Mouse (Mus musculus) T-helper 17 cell (primary cell): ENCODE measurements around the gene Dbp.

Source experiments
- in situ Hi-C, 2 experiments: fragments of 300-600 bp; cut with MboI, MseI; formaldehyde crosslinking; loops; 1 replicate in 1 of 2; 2 replicates in 1 of 2; pipeline ENCODE4 v1.15.1; 2025; ENCODE audit warnings: high pct_unique_total_duplicates in 2 of 2

The Dbp gene

GRCm38 (mm10) chr7:45711316-45712021 is 6.6 kb downstream of the Dbp start:
- in situ Hi-C loops = no loop called here

GRCm38 (mm10) chr7:45712022-45712757 is 7.3 kb downstream of the Dbp start:
- in situ Hi-C loops = no loop called here

- in situ Hi-C loops = no loop called here
These were observed 8.5 kb downstream of the Dbp start for GRCm38 (mm10) chr7:45713396-45713795.

GRCm38 (mm10) chr7:45713881-45714520 is 9.1 kb downstream of the Dbp start:
- in situ Hi-C loops = no loop called here

- in situ Hi-C loops = no loop called here
These were observed 9.8 kb downstream of the Dbp start for GRCm38 (mm10) chr7:45714630-45715089.

- in situ Hi-C loops = no loop called here
These were observed 10.3 kb downstream of the Dbp start, which contains the start of gene Rpl18 for GRCm38 (mm10) chr7:45715090-45715708. Gene Rpl18 (plus strand): TSS chr7:45715457.

GRCm38 (mm10) chr7:45715741-45716459 is 11.0 kb downstream of the Dbp start:
- in situ Hi-C loops = no loop called here

GRCm38 (mm10) chr7:45716460-45716857 is 11.6 kb downstream of the Dbp start:
- in situ Hi-C loops = no loop called here

- in situ Hi-C loops = no loop called here
These were observed 12.3 kb downstream of the Dbp start for GRCm38 (mm10) chr7:45716952-45717917.

- in situ Hi-C loops = no loop called here
These were observed 13.0 kb downstream of the Dbp start, which contains the start of gene Sphk2 for GRCm38 (mm10) chr7:45717918-45718297. Gene Sphk2 (minus strand): TSS chr7:45718002.

GRCm38 (mm10) chr7:45718331-45718730 is 13.4 kb downstream of the Dbp start:
- in situ Hi-C loops = no loop called here

GRCm38 (mm10) chr7:45719180-45719579 is 14.3 kb downstream of the Dbp start:
- in situ Hi-C loops = no loop called here

GRCm38 (mm10) chr7:45719738-45720412 is 15.0 kb downstream of the Dbp start:
- in situ Hi-C loops = loop anchor here in 1 of 2 experiments (5.0 kb wide), 1 partner anchor 868 kb away; no protein-coding TSS in a partner anchor

GRCm38 (mm10) chr7:45720413-45721233 is 15.7 kb downstream of the Dbp start, which contains the start of gene Fam83e:
Gene Fam83e (plus strand): TSS chr7:45721212.
- in situ Hi-C loops = loop anchor here in 1 of 2 experiments (5.0 kb wide), 1 partner anchor 868 kb away; no protein-coding TSS in a partner anchor

- in situ Hi-C loops = loop anchor here in 1 of 2 experiments (5.0 kb wide), 1 partner anchor 869 kb away; no protein-coding TSS in a partner anchor
These were observed 16.3 kb downstream of the Dbp start for GRCm38 (mm10) chr7:45721234-45721571.

- in situ Hi-C loops = loop anchor here in 1 of 2 experiments (5.0 kb wide), 1 partner anchor 869 kb away; no protein-coding TSS in a partner anchor
These were observed 16.9 kb downstream of the Dbp start for GRCm38 (mm10) chr7:45721642-45722347.

GRCm38 (mm10) chr7:45722348-45722713 is 17.4 kb downstream of the Dbp start:
- in situ Hi-C loops = loop anchor here in 1 of 2 experiments (5.0 kb wide), 1 partner anchor 870 kb away; no protein-coding TSS in a partner anchor
